ENCODE assay signal across 15 mouse cellular contexts in the genomic region with DNA sequence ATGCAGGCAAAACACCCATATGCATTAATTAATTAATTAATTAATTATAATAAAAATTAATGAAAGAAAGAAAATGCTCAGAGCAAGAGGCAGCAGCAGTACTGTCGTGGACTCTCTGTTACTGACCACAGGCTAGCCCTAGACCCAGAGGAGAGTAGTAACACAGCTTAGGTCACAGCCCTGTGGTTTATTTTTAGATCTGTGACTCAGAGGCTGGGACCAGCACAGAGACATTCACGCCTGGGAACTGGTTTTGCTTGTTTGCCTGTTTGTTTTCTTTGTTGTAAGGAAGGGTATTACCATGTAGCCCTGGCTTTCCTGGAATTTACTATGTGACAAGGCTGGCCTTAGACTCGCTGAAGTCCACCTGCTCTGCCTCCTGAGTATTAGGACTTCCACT. TPM values are rescaled to one million over a fixed set of nuclear protein-coding genes. Genes with fewer than 3 reads are reported as not detected.
DNase-seq lines count a peak whose midpoint lies in the region; ATAC-seq and TF ChIP-seq lines count a peak whose summit lies in the region.
"Had no signal": no experiment of that assay in that cellular context is flagged by ENCODE, and none has a peak within 500 bp of the region (broad histone marks: within the 10 kb centered on the region; RNA-seq: fewer than 3 reads in every experiment).

No protein-coding gene starts in this region.

- DNase-seq in heart, adult 2 months, result no peak
- peak; percentile 41 for DNase-seq in kidney, postnatal 14 days
- peak; percentile 68 for DNase-seq in NIH3T3 (ENCODE audit: low read depth)
- DNase-seq in natural killer cell, adult 2 months (ENCODE audit: low spot score in 2 of 2), result no peak
- no peak for DNase-seq in left cerebral cortex, adult 9 months (ENCODE audit: low spot score in 2 of 2)
- DNase-seq: adrenal gland, postnatal 14 days; cerebellum, adult 9-11 months; layer of hippocampus, postnatal 36 days; retina, postnatal 1 day had no signal

- H3K4me2 ChIP-seq in heart, embryonic 11.5 days, result no peak overlapping the region
- no peak overlapping the region for H3K4me2 ChIP-seq in kidney, embryonic 16.5 days (replicated peaks; ENCODE audit: low read depth, low read length)
- H3K4me2 ChIP-seq in myocyte (ENCODE audit: low read depth), result peak overlapping the region; percentile 38
- H3K4me2 ChIP-seq: embryonic facial prominence, embryonic 13.5 days; liver, embryonic 12.5 days had no signal

- no peak for TF ChIP-seq CTCF in heart, adult 2 months (IDR thresholded peaks at IDR 0.05)

- H3K36me3 ChIP-seq in heart, adult 2 months (ENCODE audit: control insufficient read depth, insufficient read depth, low read length), result no peaks in the 10 kb centered on the region
- no peaks in the 10 kb centered on the region for H3K36me3 ChIP-seq in heart, embryonic 11.5 days (ENCODE audit: control insufficient read depth, insufficient read depth, low read length)
- no peaks in the 10 kb centered on the region for H3K36me3 ChIP-seq in kidney, embryonic 16.5 days (ENCODE audit: insufficient read depth, low read length)
- no peaks in the 10 kb centered on the region for H3K36me3 ChIP-seq in myocyte (ENCODE audit: control insufficient read depth, insufficient read depth)
- H3K36me3 ChIP-seq: embryonic facial prominence, embryonic 13.5 days; liver, embryonic 12.5 days had no signal

- 15% methylated on average over 3 of the region's 3 CpGs for WGBS in heart, adult 2 months
- 27% methylated on average over 3 of the region's 3 CpGs for WGBS in heart, embryonic 11.5 days (ENCODE audit: insufficient replicate concordance)
- 41% methylated on average over 3 of the region's 3 CpGs for WGBS in kidney, embryonic 16.5 days

- intact Hi-C loops in heart, adult 2 months (cut with DNase I), result no loop called here

- no peak overlapping the region for H3K4me3 ChIP-seq in heart, adult 2 months
- H3K4me3 ChIP-seq in heart, embryonic 11.5 days (ENCODE audit: low read depth, low read length), result no peak overlapping the region
- H3K4me3 ChIP-seq in kidney, embryonic 16.5 days (ENCODE audit: low read length), result no peak overlapping the region
- no peak overlapping the region for H3K4me3 ChIP-seq in myocyte
- H3K4me3 ChIP-seq: embryonic facial prominence, embryonic 13.5 days; liver, embryonic 12.5 days had no signal

- no peak for TF ChIP-seq POLR2A in heart, adult 2 months (IDR thresholded peaks at IDR 0.05; ENCODE audit: insufficient read depth, low read depth, low read length)
- no peak for TF ChIP-seq POLR2A in myocyte (IDR thresholded peaks at IDR 0.05; ENCODE audit: insufficient read length, low read depth)

- peaks cover 8% of the 10 kb centered on the region for H3K9me3 ChIP-seq in heart, embryonic 11.5 days (replicated peaks; ENCODE audit: control insufficient read depth, low read length)
- H3K9me3 ChIP-seq in kidney, embryonic 16.5 days (ENCODE audit: low read length), result peaks cover 4% of the 10 kb centered on the region
- H3K9me3 ChIP-seq: embryonic facial prominence, embryonic 13.5 days had no signal

- no peak overlapping the region for H3ac ChIP-seq in myocyte (ENCODE audit: control insufficient read depth, insufficient read length)

- ATAC-seq in heart, embryonic 11.5 days (replicated peaks; ENCODE audit: insufficient number of reproducible peaks, low FRiP score, low TSS enrichment), result no peak; the same call in 1 of the 2 replicates
- no peak; the same call in 1 of the 2 replicates for ATAC-seq in kidney, embryonic 16.5 days (ENCODE audit: low FRiP score, low TSS enrichment)
- ATAC-seq: inflammation-experienced regulatory T-cells, adult 6 months; liver, embryonic 12.5 days had no signal

- peak overlapping the region; percentile 40; the same call in 1 of the 2 replicates for H3K27ac ChIP-seq in heart, adult 2 months
- H3K27ac ChIP-seq in heart, embryonic 11.5 days (ENCODE audit: low read depth, low read length), result no peak overlapping the region
- no peak overlapping the region for H3K27ac ChIP-seq in kidney, embryonic 16.5 days (ENCODE audit: low read length)
- H3K27ac ChIP-seq: embryonic facial prominence, embryonic 13.5 days; liver, embryonic 12.5 days had no signal

- no peaks in the 10 kb centered on the region for H3K79me2 ChIP-seq in heart, adult 2 months (replicated peaks; ENCODE audit: control insufficient read depth, insufficient read depth, low read length)
- H3K79me2 ChIP-seq in myocyte (ENCODE audit: control insufficient read depth, insufficient read depth), result no peaks in the 10 kb centered on the region

- peaks cover 2% of the 10 kb centered on the region for H3K4me1 ChIP-seq in heart, adult 2 months (ENCODE audit: control insufficient read depth, insufficient read depth, low read length)
- 0 out of 2 replicates have a peak, but pooled peaks cover 4% of the 10 kb centered on the region for H3K4me1 ChIP-seq in heart, embryonic 11.5 days (ENCODE audit: control insufficient read depth, insufficient read depth, low read length)
- H3K4me1 ChIP-seq in kidney, embryonic 16.5 days (ENCODE audit: insufficient read depth, low read length), result no peaks in the 10 kb centered on the region
- H3K4me1 ChIP-seq: embryonic facial prominence, embryonic 13.5 days had no signal

- no peak for TF ChIP-seq EP300 in heart, adult 2 months (IDR thresholded peaks at IDR 0.05; ENCODE audit: insufficient read depth, low read depth, low read length)

- no peak overlapping the region for H3K9ac ChIP-seq in heart, adult 2 months (ENCODE audit: low read depth, low read length)
- no peak overlapping the region for H3K9ac ChIP-seq in heart, embryonic 11.5 days (ENCODE audit: low read depth, low read length)
- no peak overlapping the region for H3K9ac ChIP-seq in kidney, embryonic 16.5 days (replicated peaks; ENCODE audit: low read length)
- H3K9ac ChIP-seq: embryonic facial prominence, embryonic 13.5 days; liver, embryonic 12.5 days had no signal

- H3K27me3 ChIP-seq in heart, adult 2 months (ENCODE audit: control insufficient read depth, insufficient read depth, low read length), result no peaks in the 10 kb centered on the region
- H3K27me3 ChIP-seq in heart, embryonic 11.5 days (ENCODE audit: control insufficient read depth, insufficient read depth, low read length), result no peaks in the 10 kb centered on the region
- H3K27me3 ChIP-seq in kidney, embryonic 16.5 days (ENCODE audit: insufficient read depth, low read length), result no peaks in the 10 kb centered on the region
- no peaks in the 10 kb centered on the region for H3K27me3 ChIP-seq in myocyte (ENCODE audit: control insufficient read depth, insufficient read depth, insufficient read length)
- H3K27me3 ChIP-seq: embryonic facial prominence, embryonic 13.5 days; liver, embryonic 12.5 days had no signal

TF ChIP-seq in myocyte, 11 proteins besides CTCF, POLR2A, EP300 and RAD21:
- TF ChIP-seq MYOD1 (IDR thresholded peaks at IDR 0.05; ENCODE audit: control insufficient read depth in 1 of 3, insufficient read length in 2 of 3, low read depth in 2 of 3), result peak in 1 of 3 experiments; percentile 15
- TF ChIP-seq CEBPB (IDR thresholded peaks at IDR 0.05; ENCODE audit: insufficient read depth, poor library complexity, severe bottlenecking), result no peak

RNA-seq across cellular contexts. Expression of a gene that starts 14.1 kb away (rescaled TPM):
- total RNA-seq in heart, adult 2 months (2021), result 10 to 100 TPM; 40.7 to 44.1 TPM
- polyA plus RNA-seq in heart, adult 2 months (2012; rRNA removed), result 24.9 and 32.5 TPM in 2 replicates
- polyA plus RNA-seq in heart, embryonic 11.5 days (2014; fragmentation: Nextera tagmentation; extraction: Ambion mirVana), result 46.2 and 56.2 TPM in 2 replicates
- polyA plus RNA-seq in kidney, embryonic 16.5 days (2015; fragmentation: Nextera tagmentation; extraction: Ambion mirVana), result 32.3 and 44.1 TPM in 2 replicates
- polyA plus RNA-seq in myocyte (2012; fragmentation: generic; extraction: Trizol), result 14.5 TPM

Comparison
In these comparisons a context has a peak if more than half of its experiments do, and no peak if none do; other contexts are left out.
1. DNase-seq: peak in kidney, postnatal 14 days (single experiment) and NIH3T3 (single experiment); none in heart, adult 2 months (0 of 2), natural killer cell, adult 2 months (0 of 2) and left cerebral cortex, adult 9 months (0 of 2).